Mouse (Mus musculus) embryonic fibroblast, embryonic 13.5 days (primary cell): ENCODE data around the gene Iars2.

Source experiments
- CTCF ChIP-seq: IDR thresholded peaks from 2 replicates; pipeline ENCODE4 v1.5.1; 2011; ENCODE audit warnings: mild to moderate bottlenecking, control low read depth, low read length, moderate library complexity, borderline replicate concordance; ENCODE audit not compliant: insufficient read depth
- POLR2A ChIP-seq: IDR thresholded peaks from 2 replicates; pipeline ENCODE4 v1.6.1; 2011; ENCODE audit warnings: low read depth, mild to moderate bottlenecking, control low read depth, low read length, moderate library complexity

DNA sequence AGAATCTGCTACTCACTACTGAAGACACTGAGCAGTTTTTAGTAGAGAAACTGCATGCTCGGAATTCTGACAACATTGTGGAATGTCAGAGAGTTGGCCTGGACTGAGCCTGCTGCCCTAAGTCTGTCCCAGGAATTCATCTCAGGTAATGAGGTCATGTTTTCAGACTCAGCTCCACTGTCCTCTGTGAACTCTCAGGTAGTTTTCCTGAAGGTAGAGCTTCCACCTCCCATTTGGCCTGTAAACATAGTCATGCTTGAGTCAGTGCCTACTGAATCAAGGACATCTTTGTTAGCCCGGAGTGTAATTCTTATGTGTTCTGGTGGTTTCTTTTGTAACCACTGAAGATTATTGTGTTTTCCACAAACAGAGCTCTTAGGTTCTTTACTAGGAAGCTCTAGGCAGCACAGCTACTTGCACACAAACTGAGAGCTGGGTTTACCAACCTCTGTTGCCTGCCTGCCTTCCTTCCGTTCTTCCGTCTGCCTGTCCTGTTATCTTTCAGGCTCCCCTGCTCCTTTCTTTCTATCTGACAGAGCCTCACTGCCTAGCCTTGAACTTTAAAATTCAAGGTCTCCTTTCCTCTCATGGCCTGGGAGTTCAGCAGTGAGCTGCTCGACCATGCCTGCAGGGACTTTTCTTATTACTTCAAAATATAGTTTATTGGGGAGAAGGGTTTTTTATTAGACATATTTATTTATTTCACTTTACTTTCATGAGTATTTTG lies 54.2 kb downstream of the Iars2 start:
- TF ChIP-seq CTCF (no peak), POLR2A (no peak)
